Mouse (Mus musculus) cerebellum, postnatal 36 days (tissue): ENCODE measurements at regions not wholly inside any gene's neighbourhood (a gene's known extent, or its start where the extent isn't known, plus 50 kb on each side); places are given as distances from the start of the nearest gene placed in this dataset.

Experiments
- DNase-seq, 2 experiments: peaks; one replicate each; pipeline ENCODE4 v3.0.0; 2021 to 2022; ENCODE audit warnings: mixed read lengths in 2 of 2

DNA sequence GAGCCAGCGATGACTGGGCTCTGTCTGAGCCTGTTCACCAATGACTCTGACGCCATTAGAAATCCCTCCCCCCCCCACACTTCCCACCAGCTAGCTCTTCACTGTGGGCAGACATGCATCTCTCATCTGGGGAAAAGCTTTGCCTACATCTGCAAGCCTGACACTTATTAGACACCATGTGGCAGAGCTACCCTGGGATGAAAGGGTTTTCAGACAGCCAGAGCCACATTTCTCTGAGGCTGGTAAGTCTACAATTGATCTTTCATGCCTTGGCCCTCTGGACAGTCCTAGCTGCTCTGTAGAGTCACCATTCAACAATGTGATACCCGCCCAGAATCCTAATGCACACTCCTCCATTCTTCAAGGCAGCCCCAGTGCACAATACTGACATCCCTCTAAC lies 72.8 kb upstream of the Rgma start:
- no peak for DNase-seq

DNA sequence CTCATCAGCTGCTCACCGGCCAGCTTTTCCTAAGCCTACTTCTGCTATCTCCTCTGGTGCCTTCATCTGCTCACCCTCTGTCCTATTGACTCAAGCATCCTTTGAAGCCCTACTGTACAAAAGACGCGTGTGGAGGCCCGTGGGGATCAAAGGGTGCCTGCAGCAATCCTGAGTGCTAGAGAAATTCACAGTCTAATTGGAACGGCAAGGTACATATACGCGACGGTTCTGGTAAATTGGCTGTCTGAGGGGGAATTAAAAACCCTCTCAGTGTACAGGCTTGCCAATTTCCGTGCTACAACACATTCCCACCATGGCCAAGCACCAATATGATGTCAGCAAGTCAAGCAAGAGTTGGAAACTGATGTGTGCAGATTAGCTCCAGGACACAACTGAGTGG lies 71.5 kb upstream of the Rgma start:
- DNase-seq = no peak

DNA sequence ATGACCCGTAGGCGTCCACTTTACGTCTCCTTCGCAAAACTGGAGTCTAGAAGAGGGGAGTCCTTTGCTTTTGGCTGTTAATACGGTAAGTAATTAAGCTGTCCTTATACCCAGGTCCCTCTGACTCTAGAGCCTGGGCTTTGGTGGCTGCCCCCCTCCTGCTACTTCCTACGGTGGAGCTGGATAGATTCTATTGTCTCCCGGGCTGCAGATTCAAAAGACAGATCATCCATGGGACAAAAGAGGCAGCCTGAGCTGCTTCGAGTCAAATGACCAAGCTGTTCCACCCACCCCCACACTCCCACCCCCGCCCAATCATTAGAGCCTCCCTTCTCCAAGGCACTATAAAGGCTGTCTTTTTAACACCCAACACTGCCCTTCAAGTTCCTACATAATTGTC lies 70.5 kb upstream of the Rgma start:
- no peak for DNase-seq

DNA sequence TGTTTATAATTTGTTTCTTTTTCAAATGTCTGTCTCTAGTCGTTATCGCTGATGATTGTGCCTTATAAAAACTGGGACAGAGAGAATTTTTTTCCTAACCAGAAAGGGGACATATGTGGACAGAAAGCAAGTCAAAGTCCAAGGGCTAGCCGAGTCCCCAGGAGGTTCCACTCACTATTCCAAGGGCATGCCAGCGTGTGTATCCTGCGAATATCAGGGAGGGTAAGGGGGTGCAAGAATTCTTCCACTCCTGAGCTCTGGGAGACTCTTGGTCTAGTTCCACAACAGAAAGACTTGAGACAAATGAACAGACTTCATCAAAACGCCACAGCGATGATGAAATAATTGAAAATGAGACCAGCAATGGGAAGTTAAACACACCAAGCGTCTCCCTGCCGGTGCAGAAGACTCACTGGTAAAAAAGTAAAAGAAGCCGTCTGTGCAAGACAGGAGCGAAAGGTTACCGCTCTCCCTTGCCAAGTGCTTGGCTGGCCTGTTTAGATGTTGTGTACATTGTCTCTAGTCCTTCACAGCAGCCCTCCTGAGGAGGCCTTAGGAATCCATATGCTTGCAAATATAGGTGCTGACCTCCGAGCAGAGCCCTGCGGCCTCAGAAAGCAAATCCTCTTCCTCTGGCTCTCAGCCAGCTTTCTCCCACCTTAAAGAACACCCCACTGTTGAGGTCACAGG lies 69.9 kb upstream of the Rgma start:
- no peak for DNase-seq

DNA sequence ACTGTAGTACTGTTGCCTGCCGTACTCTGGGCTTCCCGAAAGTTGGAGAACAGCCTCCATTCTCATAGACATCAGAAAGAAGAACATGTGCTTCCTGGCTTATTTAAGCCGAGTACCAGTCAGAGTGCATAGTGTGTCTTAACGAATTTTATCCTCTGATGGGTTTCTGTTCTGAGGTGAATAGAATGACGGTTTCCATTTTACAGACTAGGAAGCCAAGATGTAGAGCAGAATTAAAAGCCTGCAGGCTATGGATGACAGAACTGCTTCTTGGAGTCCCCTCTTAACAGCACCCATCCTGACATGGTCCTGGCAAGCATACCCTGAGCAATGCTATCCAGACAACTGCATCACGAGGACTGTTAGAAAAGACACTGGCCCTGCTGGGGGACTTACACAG lies 69.0 kb upstream of the Rgma start:
- DNase-seq = no peak

DNA sequence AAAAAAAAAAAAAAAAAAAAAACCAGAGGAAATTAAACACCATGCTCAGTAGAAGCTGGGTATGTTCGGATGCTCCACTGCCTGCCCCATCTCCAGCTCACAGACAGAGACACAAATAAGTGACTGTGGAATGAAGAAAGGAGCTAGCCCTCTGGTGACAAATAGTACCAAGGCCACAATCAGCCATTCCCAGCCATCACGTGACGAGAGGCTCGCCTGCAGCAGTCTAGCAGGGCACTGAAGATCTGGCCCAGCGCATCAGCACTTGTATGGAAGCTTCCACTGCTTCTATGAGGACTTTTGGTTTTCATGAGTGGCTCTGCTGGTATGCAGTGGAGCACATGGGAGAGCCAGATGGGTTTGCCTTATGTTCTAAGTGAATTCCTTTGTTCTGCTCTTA lies 68.6 kb upstream of the Rgma start:
- DNase-seq = no peak

DNA sequence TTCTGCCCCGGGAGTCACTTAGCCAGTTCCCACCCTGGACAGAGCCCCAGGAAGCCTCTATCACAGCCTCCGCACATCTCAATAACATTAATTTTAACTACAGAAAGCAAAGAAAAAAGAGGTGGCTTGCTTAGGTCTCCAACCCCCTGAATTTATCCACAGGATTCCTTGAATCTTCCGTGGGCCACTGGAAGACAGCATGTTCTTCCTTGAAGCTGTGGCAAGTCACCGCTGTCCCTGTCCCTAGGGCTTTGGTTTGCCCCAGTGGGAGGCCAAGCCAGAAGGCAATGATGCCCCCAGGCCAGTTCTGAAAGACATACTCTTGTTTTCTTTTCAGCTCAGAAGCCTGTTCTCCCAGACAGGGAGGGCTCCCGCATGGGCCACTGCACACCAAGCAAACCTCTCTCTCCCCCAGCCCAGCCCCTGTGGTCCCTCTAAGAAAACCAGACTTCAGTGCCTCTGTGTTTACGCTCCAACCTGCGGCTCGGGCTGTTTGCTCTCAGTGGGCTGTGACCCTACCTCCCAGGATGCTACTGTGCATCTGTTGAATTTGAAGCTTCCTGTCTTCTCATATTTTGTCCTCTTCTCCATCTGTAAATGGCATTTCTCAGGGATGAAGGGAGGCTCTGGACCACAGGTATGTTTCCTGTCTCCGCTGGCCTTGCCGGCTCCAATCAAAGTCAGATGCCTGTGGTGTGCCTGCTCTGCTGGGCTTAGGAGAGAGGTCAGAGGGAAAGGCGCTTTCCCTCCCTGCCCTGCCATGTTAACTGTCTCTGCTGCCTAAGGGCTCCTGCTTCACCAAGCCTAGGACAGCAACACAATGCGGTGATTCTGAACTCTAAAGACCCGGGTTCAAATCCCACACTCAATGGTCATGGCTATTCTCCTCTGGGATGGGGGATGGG lies 67.5 kb upstream of the Rgma start:
- DNase-seq = no peak

DNA sequence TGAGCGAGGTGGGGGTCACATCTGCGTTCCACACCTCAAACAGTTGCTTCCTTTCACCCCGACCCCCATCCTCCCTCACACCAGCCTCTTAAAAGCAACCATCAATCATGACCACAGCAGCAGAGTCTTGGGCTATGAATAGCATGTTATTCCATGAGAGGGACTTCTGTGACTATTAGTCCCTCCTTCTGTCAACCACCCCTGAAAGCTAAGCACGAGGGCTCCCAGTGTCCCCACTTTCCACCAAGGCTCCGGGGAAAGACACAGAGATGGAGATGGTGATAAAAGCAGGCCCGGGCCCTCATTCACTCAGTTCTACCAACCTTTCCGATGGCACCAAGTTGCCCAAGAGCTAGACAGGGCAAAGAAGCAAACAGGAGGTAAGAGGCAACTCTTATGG lies 66.3 kb upstream of the Rgma start:
- no peak for DNase-seq

DNA sequence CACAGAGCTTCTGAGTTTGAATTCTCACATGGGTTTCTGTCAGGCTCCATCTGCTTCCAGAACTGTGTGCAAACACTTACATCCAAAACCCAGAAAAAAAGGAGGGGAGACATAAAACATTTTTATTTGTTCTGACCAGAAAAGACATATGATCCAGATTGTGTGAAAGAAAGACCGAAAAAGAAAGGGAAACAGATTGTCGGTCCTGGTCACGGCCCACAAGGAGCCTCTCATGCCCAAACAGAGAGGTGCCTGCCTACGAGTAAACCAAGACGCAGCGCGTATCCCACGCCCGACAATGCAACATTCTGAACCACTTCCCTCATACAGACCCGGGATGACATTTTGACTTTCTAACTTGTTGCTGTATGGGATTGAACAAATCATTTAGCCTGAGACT lies 65.3 kb upstream of the Rgma start:
- no peak for DNase-seq

DNA sequence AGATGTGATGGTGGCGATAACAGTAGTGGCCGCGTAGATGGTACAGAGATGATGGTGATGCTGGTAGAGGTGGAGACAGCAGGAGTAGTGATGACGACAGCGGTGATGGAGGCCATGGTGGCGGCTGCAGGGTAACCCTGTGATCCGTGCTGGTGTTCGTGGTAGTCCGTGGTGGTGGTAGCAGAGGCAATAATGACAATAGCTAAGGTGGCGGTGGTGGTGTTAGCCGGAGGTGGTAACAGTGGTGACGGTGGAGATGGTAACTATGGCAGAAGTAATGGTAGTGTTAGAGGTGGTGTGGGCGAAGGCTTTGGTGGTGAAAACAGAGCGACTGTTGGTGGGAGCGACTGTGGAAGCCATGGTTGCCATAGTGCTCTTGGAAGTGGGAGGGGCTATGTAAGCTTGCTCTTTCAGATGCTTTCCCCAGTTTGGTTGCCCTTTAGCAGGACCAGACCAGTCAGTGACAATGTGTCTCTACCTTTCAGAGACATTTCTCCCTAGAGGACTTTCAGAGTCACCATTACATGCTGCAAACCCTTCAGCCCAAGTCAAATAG lies 64.7 kb upstream of the Rgma start:
- no peak for DNase-seq

DNA sequence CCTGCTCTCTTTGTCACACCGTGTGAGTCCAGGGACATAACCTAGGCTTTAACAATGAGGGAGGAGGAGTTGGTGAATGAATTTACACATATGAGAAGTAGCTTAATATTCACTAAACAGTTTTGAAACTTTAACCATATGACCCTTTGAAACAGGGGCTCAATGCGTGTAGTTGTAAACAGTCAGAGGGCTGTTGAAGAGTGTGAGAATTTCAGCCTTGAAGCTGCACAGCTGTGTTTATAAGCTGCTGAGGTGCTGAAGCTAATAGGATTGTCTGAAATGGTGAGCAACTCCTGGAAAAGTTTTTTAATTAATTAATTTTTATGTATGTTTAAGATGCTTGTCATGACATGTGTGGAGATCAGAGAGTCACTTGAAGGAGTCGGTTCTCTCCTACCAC lies 59.8 kb upstream of the Rgma start:
- no peak for DNase-seq

DNA sequence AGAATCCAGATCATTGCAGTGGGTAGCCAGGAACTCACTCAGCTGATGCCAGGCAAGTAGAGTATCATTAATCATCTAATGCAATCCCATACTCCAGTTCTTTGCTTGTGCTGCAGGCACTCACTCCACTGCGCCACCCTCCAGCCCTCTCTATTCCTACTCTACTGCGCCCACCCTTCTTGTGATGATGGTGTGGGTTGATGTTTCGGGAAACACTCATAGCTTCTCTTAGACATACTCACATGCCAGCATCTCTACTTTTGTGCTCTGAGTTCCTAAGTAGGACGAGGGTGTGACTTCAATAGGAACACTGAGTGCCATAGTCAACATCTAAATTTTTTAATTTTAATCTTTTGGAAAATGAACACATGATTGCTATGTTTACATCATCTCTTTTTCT lies 57.7 kb upstream of the Rgma start:
- no peak for DNase-seq

DNA sequence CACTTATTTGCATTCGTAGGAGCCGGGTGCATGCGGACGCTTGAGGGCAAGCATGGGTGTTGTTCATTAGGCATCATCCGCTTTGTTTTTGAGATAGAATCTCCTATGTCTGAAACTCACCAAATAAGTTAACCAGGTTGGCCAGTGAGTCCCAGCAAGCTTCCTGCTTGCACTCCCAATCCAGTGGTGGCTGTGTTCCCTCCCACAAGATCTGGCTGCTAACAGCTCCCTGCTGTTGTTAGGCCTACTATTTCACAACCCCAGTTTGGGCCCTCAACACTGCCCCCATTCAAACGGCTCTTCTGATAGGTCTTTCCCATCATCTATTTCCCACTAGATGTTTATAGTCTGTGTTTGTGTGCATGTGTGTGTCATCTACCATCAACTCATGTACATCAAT lies 56.3 kb upstream of the Rgma start:
- no peak for DNase-seq

DNA sequence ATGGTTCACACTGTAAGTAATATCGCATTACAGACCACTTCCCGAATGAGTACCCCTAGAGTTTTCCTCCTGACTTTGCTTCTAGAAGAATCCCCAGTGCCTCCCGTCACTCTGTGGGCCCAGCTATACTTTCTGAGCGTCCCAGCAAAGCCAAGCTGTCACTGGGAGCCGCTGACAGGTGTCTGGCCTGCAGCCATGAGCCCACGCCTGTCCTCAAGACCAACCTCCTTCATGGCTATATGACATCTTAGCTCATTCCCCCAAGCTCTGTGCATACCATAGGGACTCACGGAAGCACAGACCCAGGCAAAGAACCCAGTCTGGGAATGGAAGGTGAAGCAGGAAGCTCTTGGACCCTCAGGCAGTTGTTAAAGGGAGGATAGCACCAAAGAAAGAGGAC lies 55.3 kb upstream of the Rgma start:
- DNase-seq = no peak

DNA sequence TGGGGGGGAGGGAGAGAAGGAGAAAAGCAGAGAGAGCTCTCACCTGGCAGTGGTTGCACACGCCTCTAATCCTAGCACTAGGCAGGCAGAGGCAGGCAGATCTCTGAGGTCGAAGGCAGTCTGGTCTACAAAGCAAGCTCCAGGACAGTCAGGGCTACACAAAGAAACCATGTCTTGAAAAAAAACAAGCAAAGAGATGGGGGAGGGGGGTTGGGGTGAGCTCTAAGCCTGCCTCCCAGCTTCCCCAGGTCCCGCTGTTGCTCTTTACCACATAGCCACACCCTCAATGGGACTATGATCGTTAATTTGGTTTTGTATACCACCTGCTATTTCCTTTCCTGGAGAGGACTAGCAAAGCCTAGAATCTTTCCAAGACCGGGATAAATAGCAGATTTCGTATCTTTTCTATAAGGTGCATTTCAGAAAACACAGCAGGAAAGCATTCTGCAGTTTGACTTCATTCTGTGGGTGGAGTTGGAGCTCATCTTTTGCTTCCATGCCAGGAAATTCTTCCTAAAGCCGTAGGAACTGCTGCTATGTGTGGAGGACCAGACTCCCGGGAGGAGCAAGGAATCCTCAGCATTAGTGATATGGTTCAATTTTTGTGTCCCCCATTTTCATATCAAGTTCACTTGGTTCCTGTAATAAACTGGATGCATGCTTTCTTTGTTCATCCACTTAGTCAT lies 52.7 kb upstream of the Rgma start:
- DNase-seq = no peak

DNA sequence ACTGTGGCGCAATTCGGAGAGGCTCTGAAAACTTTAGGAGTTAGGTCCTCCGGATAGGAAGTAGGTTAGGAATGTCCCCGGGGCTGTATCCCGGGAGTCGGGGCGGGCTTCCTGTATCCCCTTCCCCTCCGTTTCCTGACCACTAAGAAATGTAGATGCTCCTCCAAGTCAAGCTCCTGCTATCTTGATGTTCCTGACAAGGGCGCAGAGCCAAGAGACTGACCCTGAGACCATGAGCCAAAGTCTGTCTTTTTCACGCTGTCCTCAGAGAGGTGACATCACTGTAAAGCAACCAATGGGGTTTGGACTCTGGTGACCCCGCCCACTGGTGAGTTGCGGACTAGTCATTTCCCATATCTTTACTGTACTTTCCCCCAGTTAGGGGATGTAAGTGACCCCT lies 51.8 kb upstream of the Rgma start:
- no peak for DNase-seq

DNA sequence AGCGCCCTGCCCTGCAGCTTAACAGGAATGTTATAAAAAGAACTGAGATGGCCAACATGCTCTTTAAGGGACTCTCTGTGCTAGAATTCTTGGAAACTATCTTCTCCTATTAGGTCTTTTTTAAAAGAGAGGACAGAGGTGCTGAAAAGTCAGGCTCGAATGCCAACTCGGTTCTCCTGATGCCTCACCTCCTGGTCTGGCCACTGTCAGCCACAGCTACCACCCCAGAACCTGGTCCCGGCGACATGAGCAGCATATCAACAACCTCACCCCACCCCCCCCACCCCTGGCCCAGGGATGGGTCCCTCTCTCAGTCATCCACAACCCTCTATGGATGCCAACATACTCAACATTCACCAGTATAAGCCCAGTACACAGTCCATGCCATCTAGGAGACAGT lies 49.8 kb upstream of the Rgma start:
- no peak for DNase-seq
